Mouse (Mus musculus) CH12.LX (cell line): ENCODE measurements around the gene Tnfsf10. TPM values are rescaled to one million over a fixed set of nuclear protein-coding genes. Genes with fewer than 3 reads are reported as not detected.

Experiments
- DNase-seq: peaks from one replicate; pipeline ENCODE4 v3.0.0-alpha.2; 2013; ENCODE audit errors: extremely low read depth
- H3K27ac ChIP-seq: 2 replicates; pipeline ENCODE4 v1.5.1; 2012; ENCODE audit warnings: low read depth, mild to moderate bottlenecking, control low read depth, moderate library complexity; ENCODE audit not compliant: insufficient read depth
- H3K27me3 ChIP-seq: replicated peaks from 2 replicates; pipeline ENCODE3; 2012; ENCODE audit warnings: inconsistent platforms
- H3K36me3 ChIP-seq, 2 experiments: replicated peaks in 1 of 2; 2 replicates each; pipeline versions ENCODE3 to v1.6.1; 2012; ENCODE audit warnings: inconsistent platforms in 1 of 2, low read length in 1 of 2, mild to moderate bottlenecking in 1 of 2, mixed read lengths in 1 of 2, moderate library complexity in 1 of 2; ENCODE audit not compliant: control insufficient read depth in 1 of 2, insufficient read depth in 1 of 2
- H3K4me1 ChIP-seq, 2 experiments: 2 replicates each; pipeline ENCODE4 v1.6.1; 2012; ENCODE audit warnings: inconsistent platforms in 1 of 2, moderate library complexity in 1 of 2; ENCODE audit not compliant: insufficient read depth in 2 of 2, control insufficient read depth in 1 of 2
- H3K4me2 ChIP-seq: 2 replicates; pipeline ENCODE4 v1.6.1; 2012; ENCODE audit warnings: low read depth, mild to moderate bottlenecking, control low read depth; ENCODE audit not compliant: poor library complexity, insufficient read depth, severe bottlenecking
- H3K4me3 ChIP-seq, 3 experiments: fragments of 150-350 bp in 1 of 3; sonication (generic) in 1 of 3; replicated peaks in 1 of 3; 2 replicates each; pipeline versions ENCODE3 to v1.5.1; 2011 to 2012; ENCODE audit warnings: low read depth in 2 of 3, low read length in 2 of 3, mild to moderate bottlenecking in 2 of 3, moderate library complexity in 2 of 3, control low read depth in 1 of 3, improper control_type of control experiment in 1 of 3, inconsistent platforms in 1 of 3, mixed read lengths in 1 of 3; ENCODE audit not compliant: poor library complexity in 1 of 3
- H3K79me2 ChIP-seq: replicated peaks from 2 replicates; pipeline ENCODE4 v1.6.1; 2012; ENCODE audit warnings: mild to moderate bottlenecking, moderate library complexity; ENCODE audit not compliant: control insufficient read depth, poor library complexity, insufficient read depth, severe bottlenecking; ENCODE audit errors: extremely low read depth
- H3K9ac ChIP-seq: 2 replicates; pipeline ENCODE4 v1.6.1; 2012; ENCODE audit warnings: low read depth, mild to moderate bottlenecking, control low read depth, moderate library complexity; ENCODE audit not compliant: insufficient read depth
- H3K9me3 ChIP-seq: replicated peaks from 2 replicates; pipeline ENCODE3; 2012; ENCODE audit warnings: low read length, inconsistent platforms, mixed read lengths
- CTCF ChIP-seq, 2 experiments: IDR thresholded peaks in 1 of 2; conservative IDR thresholded peaks in 1 of 2; 2 replicates each; pipeline ENCODE4 v1.5.1; 2011 to 2012; ENCODE audit warnings: low read depth in 2 of 2, low read length in 2 of 2, improper control_type of control experiment in 1 of 2, inconsistent platforms in 1 of 2, mild to moderate bottlenecking in 1 of 2, moderate library complexity in 1 of 2
- ELF1 ChIP-seq: IDR thresholded peaks from 2 replicates; pipeline ENCODE4 v1.6.1; 2014; ENCODE audit warnings: low read depth, mild to moderate bottlenecking, inconsistent platforms, low read length, improper control_type of control experiment
- EP300 ChIP-seq: IDR thresholded peaks from 2 replicates; pipeline ENCODE4 v1.6.1; 2011; ENCODE audit warnings: low read length, improper control_type of control experiment
- GABPA ChIP-seq: IDR thresholded peaks from 2 replicates; pipeline ENCODE4 v1.6.1; 2012; ENCODE audit warnings: low read depth, low read length, improper control_type of control experiment, inconsistent platforms; ENCODE audit not compliant: insufficient replicate concordance
- IRF4 ChIP-seq: IDR thresholded peaks from 2 replicates; pipeline ENCODE4 v1.6.1; 2014; ENCODE audit warnings: low read depth, mild to moderate bottlenecking, inconsistent platforms, low read length, improper control_type of control experiment
- JUN ChIP-seq: IDR thresholded peaks from 2 replicates; pipeline ENCODE4 v1.6.1; 2011; ENCODE audit warnings: low read depth, mild to moderate bottlenecking, low read length, improper control_type of control experiment, moderate library complexity; ENCODE audit not compliant: insufficient read depth
- MAFK ChIP-seq: IDR thresholded peaks from 2 replicates; pipeline ENCODE4 v1.6.1; 2011; ENCODE audit warnings: low read length, improper control_type of control experiment; ENCODE audit not compliant: insufficient replicate concordance
- MAX ChIP-seq: IDR thresholded peaks from 2 replicates; pipeline ENCODE4 v1.6.1; 2011; ENCODE audit warnings: low read length, improper control_type of control experiment
- MYC ChIP-seq: IDR thresholded peaks from 2 replicates; pipeline ENCODE4 v1.6.1; 2011; ENCODE audit warnings: low read depth, mild to moderate bottlenecking, improper control_type of control experiment, low read length
- NELFE ChIP-seq: IDR thresholded peaks from 2 replicates; pipeline ENCODE4 v1.6.1; 2011; ENCODE audit warnings: low read depth, low read length, improper control_type of control experiment
- PAX5 ChIP-seq: IDR thresholded peaks from 2 replicates; pipeline ENCODE4 v1.6.1; 2012; ENCODE audit warnings: low read length, inconsistent platforms, mixed read lengths
- POLR2A ChIP-seq: IDR thresholded peaks from 2 replicates; pipeline ENCODE4 v1.6.1; 2011; ENCODE audit warnings: low read depth, mild to moderate bottlenecking, improper control_type of control experiment, low read length
- RAD21 ChIP-seq: IDR thresholded peaks from 2 replicates; pipeline ENCODE4 v1.6.1; 2011; ENCODE audit warnings: low read depth, mild to moderate bottlenecking, low read length, improper control_type of control experiment, moderate library complexity
- TCF12 ChIP-seq: IDR thresholded peaks from 2 replicates; pipeline ENCODE4 v1.6.1; 2014; ENCODE audit warnings: low read depth, mild to moderate bottlenecking, inconsistent platforms, low read length, improper control_type of control experiment
- USF2 ChIP-seq: conservative IDR thresholded peaks from 2 replicates; pipeline ENCODE4 v1.6.1; 2011; ENCODE audit warnings: low read depth, low read length, improper control_type of control experiment
- ZKSCAN1 ChIP-seq: IDR thresholded peaks from 2 replicates; pipeline ENCODE4 v1.6.1; 2012; ENCODE audit warnings: low read depth, inconsistent platforms, low read length, improper control_type of control experiment, borderline replicate concordance
- ZNF384 ChIP-seq: IDR thresholded peaks from 2 replicates; pipeline ENCODE4 v1.6.1; 2012; ENCODE audit warnings: low read depth, low read length, improper control_type of control experiment, inconsistent platforms
- dilution Hi-C: fragments of 300-500 bp; cut with MboI; formaldehyde crosslinking; loops from 2 replicates; pipeline ENCODE4 v1.14.3; 2020; ENCODE audit warnings: low sequenced_read_pairs; ENCODE audit not compliant: extremely low pct_unique_long_range_greater_than_20kb, extremely low pct_ligation_motif_present
- in situ Hi-C: fragments of 300-500 bp; cut with MboI; formaldehyde crosslinking; loops from 3 replicates; pipeline ENCODE4 v1.14.3; 2019; ENCODE audit warnings: low sequenced_read_pairs, low pct_ligation_motif_present, low pct_unique_long_range_greater_than_20kb, mixed read lengths
- polyA plus RNA-seq: library from polyadenylated mRNA; unstranded; fragments of >175 nt; gene quantifications from 2 replicates; pipeline ENCODE4 v1.2.1, GENCODE M21; 2012; ENCODE audit warnings: low read depth; ENCODE audit not compliant: insufficient read length
- total RNA-seq, 2 experiments: library from RNA; depleted of rRNA; stranded (reverse); fragments of 300-350 nt in 1 of 2; fragments of >200 nt in 1 of 2; gene quantifications; 2 replicates each; pipeline ENCODE4 v1.2.3; 2012 to 2014

Gene Tnfsf10
- total and polyA plus RNA-seq, 3 experiments = 0.17 to 1.0 (median 0.69) TPM

GRCm38 (mm10) chr3:27306815-27307214 is 10.0 kb upstream of the Tnfsf10 start:
- H3K27me3 ChIP-seq = no peaks in the 10 kb centered on the region
- DNase-seq = no peak
- in situ Hi-C loops = no loop called here
- no peaks in the 10 kb centered on the region; a peak in 1 of 4 replicates for H3K4me1 ChIP-seq
- H3K4me2 ChIP-seq = no peak overlapping the region
- no peaks in the 10 kb centered on the region for H3K79me2 ChIP-seq
- TF ChIP-seq TCF12 = no peak
- TF ChIP-seq MAFK = no peak
- TF ChIP-seq JUN = no peak
- TF ChIP-seq NELFE = no peak
- TF ChIP-seq POLR2A = no peak
- no peak for TF ChIP-seq RAD21
- H3K27ac ChIP-seq = no peak overlapping the region
- no peaks in the 10 kb centered on the region for H3K9me3 ChIP-seq
- no peak overlapping the region for H3K4me3 ChIP-seq
- H3K9ac ChIP-seq = no peak overlapping the region
- dilution Hi-C loops = no loop called here
- no peaks in the 10 kb centered on the region for H3K36me3 ChIP-seq

DNA sequence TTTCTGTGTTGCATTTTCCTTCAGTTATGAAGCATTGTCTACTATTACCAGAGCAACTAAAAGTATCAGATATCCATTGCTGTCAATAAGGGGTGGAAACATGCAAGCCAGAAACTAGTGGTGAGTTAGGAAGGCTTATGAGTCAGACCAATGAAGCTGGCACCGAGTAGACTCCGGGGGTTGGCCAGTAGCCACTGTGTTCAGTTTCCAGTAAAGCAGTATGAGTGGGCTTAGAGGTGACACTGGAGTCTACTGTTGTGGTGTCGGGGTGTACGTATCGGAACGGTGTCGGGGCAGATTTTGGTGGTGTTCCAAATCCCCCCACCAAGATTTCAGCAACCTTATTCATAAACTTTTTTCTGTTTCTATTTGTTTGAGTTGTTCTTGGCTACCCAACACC is 5.9 kb upstream of the Tnfsf10 start:
- H3K4me2 ChIP-seq = no peak overlapping the region
- H3K79me2 ChIP-seq = no peaks in the 10 kb centered on the region
- no peaks in the 10 kb centered on the region for H3K9me3 ChIP-seq
- H3K4me1 ChIP-seq = peaks cover 0 to 5% of the 10 kb centered on the region in 2 experiments; a peak in 1 of 4 replicates
- no peak for TF ChIP-seq ELF1
- TF ChIP-seq MYC = no peak
- no peak for TF ChIP-seq MAX
- no peak for TF ChIP-seq ZKSCAN1
- no peak for TF ChIP-seq EP300
- TF ChIP-seq, all 38 proteins: peak for 0
- H3K9ac ChIP-seq = no peak overlapping the region
- DNase-seq = no peak
- dilution Hi-C loops = no loop called here
- in situ Hi-C loops = no loop called here
- no peak overlapping the region for H3K27ac ChIP-seq
- no peaks in the 10 kb centered on the region for H3K36me3 ChIP-seq
- H3K4me3 ChIP-seq = no peak overlapping the region
- H3K27me3 ChIP-seq = no peaks in the 10 kb centered on the region

- H3K4me1 ChIP-seq = peaks cover 0 to 7% of the 10 kb centered on the region in 2 experiments; a peak in 1 of 4 replicates
- in situ Hi-C loops = no loop called here
- TF ChIP-seq USF2 (no peak), GABPA (no peak), CTCF (conservative IDR thresholded peaks at IDR 0.05 in 1 of 2, IDR thresholded peaks at IDR 0.05 in 1 of 2; ENCODE audit: low read depth in 2 of 2, low read length in 2 of 2) (no peak), IRF4 (no peak), ZNF384 (no peak), JUN (no peak), PAX5 (no peak), ZKSCAN1 (no peak)
These were observed 5.4 kb upstream of the Tnfsf10 start for GRCm38 (mm10) chr3:27311475-27311874.

More at GRCm38 (mm10) chr3:27311475-27311874, 5.4 kb upstream of the Tnfsf10 start:
- dilution Hi-C loops = no loop called here
- Histone ChIP-seq H3K9me3 (no peaks in the 10 kb centered on the region), H3K27me3 (no peaks in the 10 kb centered on the region), H3K79me2 (no peaks in the 10 kb centered on the region), H3K36me3 (no peaks in the 10 kb centered on the region), H3K9ac (no peak overlapping the region), H3K4me2 (no peak overlapping the region), H3K4me3 (no peak overlapping the region), H3K27ac (no peak overlapping the region)
- no peak for DNase-seq
